Mouse (Mus musculus) layer of hippocampus, adult 9-11 months (tissue): ENCODE measurements at regions not wholly inside any gene's neighbourhood (a gene's known extent, or its start where the extent isn't known, plus 50 kb on each side); places are given as distances from the start of the nearest gene placed in this dataset.

ENCODE experiments used
- DNase-seq: peaks from one replicate; pipeline ENCODE4 v3.0.0; 2022

GRCm38 (mm10) chr2:115520413-115521139 lies 60.9 kb upstream of the BC052040 start:
- no peak for DNase-seq

GRCm38 (mm10) chr2:115529878-115530277 lies 51.6 kb upstream of the BC052040 start:
- no peak for DNase-seq
